Mouse (Mus musculus) midbrain, postnatal 0 days (tissue): ENCODE data around the gene Rsph3a. TPM values are rescaled to one million over a fixed set of nuclear protein-coding genes. Genes with fewer than 3 reads are reported as not detected.
A peak's percentile ranks its signal among the peaks of the same experiment; 100 is the strongest.
"Not testable (repeated sequence)": the region's sequence is repeated elsewhere in the genome, so short reads cannot be mapped to it uniquely, and the experiment has no call there.

ENCODE experiments used
- ATAC-seq: fragments of 200-750 bp; cut with Nextera tagmentation; 2 replicates; pipeline ENCODE4 v1.8.0; 2017; ENCODE audit warnings: moderate number of reproducible peaks, mild to moderate bottlenecking, moderate TSS enrichment, moderate library complexity; ENCODE audit not compliant: low FRiP score
- DNase-seq: peaks from one replicate; pipeline ENCODE4 v3.0.0-alpha.2; 2015; ENCODE audit warnings: low spot score
- H3K27ac ChIP-seq: fragments of 300-500 bp; sonication (generic); 2 replicates; pipeline ENCODE4 v1.5.1; 2014; ENCODE audit warnings: low read depth, mild to moderate bottlenecking, low read length, mixed read lengths
- H3K27me3 ChIP-seq: fragments of 300-500 bp; sonication (generic); 2 replicates; pipeline ENCODE4 v1.6.1; 2014; ENCODE audit warnings: low read length, control low read depth, mixed read lengths; ENCODE audit not compliant: insufficient read depth
- H3K36me3 ChIP-seq: fragments of 300-500 bp; sonication (generic); 2 replicates; pipeline ENCODE4 v1.6.1; 2014; ENCODE audit warnings: low read length, control low read depth, mixed read lengths; ENCODE audit not compliant: insufficient read depth
- H3K4me1 ChIP-seq: fragments of 300-500 bp; sonication (generic); 2 replicates; pipeline ENCODE4 v1.6.1; 2014; ENCODE audit warnings: mild to moderate bottlenecking, control low read depth, antibody characterized with exemption, low read length, mixed read lengths; ENCODE audit not compliant: insufficient read depth
- H3K4me2 ChIP-seq: fragments of 300-500 bp; sonication (generic); 2 replicates; pipeline ENCODE4 v1.6.1; 2014; ENCODE audit warnings: low read depth, mild to moderate bottlenecking, low read length, mixed read lengths; ENCODE audit not compliant: poor library complexity, severe bottlenecking
- H3K4me3 ChIP-seq: fragments of 300-500 bp; sonication (generic); 2 replicates; pipeline ENCODE4 v1.5.1; 2014; ENCODE audit warnings: low read depth, mild to moderate bottlenecking, low read length, moderate library complexity
- H3K9ac ChIP-seq: fragments of 300-500 bp; sonication (generic); replicated peaks from 2 replicates; pipeline ENCODE4 v1.6.1; 2014; ENCODE audit warnings: mild to moderate bottlenecking, low read length, moderate library complexity, mixed read lengths; ENCODE audit not compliant: poor library complexity, severe bottlenecking
- H3K9me3 ChIP-seq: fragments of 300-500 bp; sonication (generic); 2 replicates; pipeline ENCODE4 v1.6.1; 2016; ENCODE audit warnings: low read length, control low read depth
- CTCF ChIP-seq: IDR thresholded peaks from 2 replicates; pipeline ENCODE4 v1.5.1; 2016; ENCODE audit warnings: antibody characterized with exemption, mild to moderate bottlenecking
- WGBS: fragments of 180-500 bp; shearing (Covaris S2); extraction: QIAGEN DNeasy Blood & Tissue Kit; methylation state at CpG from one replicate; pipeline ENCODE4 v1.1.7; 2014; 5-methylcytosine and 5-hydroxymethylcytosine counted together
- polyA plus RNA-seq: library from polyadenylated mRNA; unstranded; fragments of >200 nt; fragmentation: Nextera tagmentation; extraction: Ambion mirVana; gene quantifications from 2 replicates; pipeline ENCODE4 v1.2.1, GENCODE M21; 2015
- total RNA-seq: library from RNA; depleted of rRNA; stranded (reverse); fragments of >200 nt; gene quantifications from 2 replicates; pipeline ENCODE4 v1.2.3, GENCODE M21; 2014

Gene Rsph3a
- total and polyA plus RNA-seq, 2 experiments from 2014 or later: 37.5 to 64.2 TPM

GRCm38 (mm10) chr17:7939640-7940039 is 5.8 kb upstream of the Rsph3a start:
- no peak overlapping the region for H3K4me3 ChIP-seq
- ATAC-seq (no peak), DNase-seq (peak; percentile 37)
- no peaks in the 10 kb centered on the region for H3K4me1 ChIP-seq
- peak; percentile 73 for TF ChIP-seq CTCF
- no peaks in the 10 kb centered on the region for H3K36me3 ChIP-seq
- H3K27ac ChIP-seq: no peak overlapping the region
- H3K27me3 ChIP-seq: no peaks in the 10 kb centered on the region
- 57% methylated on average over 8 of the region's 8 CpGs for WGBS
- no peak overlapping the region for H3K4me2 ChIP-seq
- H3K9ac ChIP-seq: no peak overlapping the region
- H3K9me3 ChIP-seq: no peaks in the 10 kb centered on the region

- H3K27me3 ChIP-seq, DNase-seq, H3K9me3 ChIP-seq, H3K4me1 ChIP-seq, H3K36me3 ChIP-seq: not testable (repeated sequence)
- peak overlapping the region; percentile 76; the same call in 1 of the 2 replicates for H3K27ac ChIP-seq
- WGBS: 0% methylated on average over 16 of the region's 27 CpGs
- peak overlapping the region; percentile 48 for H3K4me2 ChIP-seq
- peak overlapping the region; percentile 50 for H3K4me3 ChIP-seq
- peak; percentile 74; the same call in 1 of the 2 replicates for ATAC-seq
- H3K9ac ChIP-seq: peak overlapping the region; percentile 42; the same call in 1 of the 2 replicates
These were observed 726 bp downstream of the Rsph3a start for GRCm38 (mm10) chr17:7946053-7946627.

- not testable (repeated sequence) for H3K4me3 ChIP-seq, ATAC-seq, H3K36me3 ChIP-seq, DNase-seq, H3K9me3 ChIP-seq, H3K4me1 ChIP-seq, H3K27me3 ChIP-seq, H3K9ac ChIP-seq, H3K4me2 ChIP-seq, H3K27ac ChIP-seq
- WGBS: no CpG with 5 or more reads among the region's 4 CpGs
These were observed 5.9 kb downstream of the Rsph3a start for GRCm38 (mm10) chr17:7951333-7951732.

DNA sequence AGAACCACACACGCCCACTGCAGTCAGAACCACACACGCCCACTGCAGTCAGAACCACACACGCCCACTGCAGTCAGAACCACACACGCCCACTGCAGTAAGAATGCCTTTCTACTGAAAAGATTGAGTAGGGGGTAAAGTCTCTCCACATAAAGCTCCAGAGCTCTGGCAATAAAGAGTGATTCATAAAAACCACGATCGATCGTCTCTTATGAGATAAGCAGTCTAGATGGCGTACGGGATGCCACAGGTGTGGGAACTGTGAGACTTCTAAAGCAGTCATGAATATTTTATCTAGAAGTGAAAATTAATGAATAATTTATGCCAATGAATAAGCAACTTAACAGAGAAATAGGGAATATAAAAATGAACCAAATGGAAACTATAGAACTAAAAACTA is 11.8 kb downstream of the Rsph3a start:
- not testable (repeated sequence) for ATAC-seq, H3K4me1 ChIP-seq, H3K4me2 ChIP-seq, H3K36me3 ChIP-seq, DNase-seq, H3K9me3 ChIP-seq, H3K4me3 ChIP-seq, H3K9ac ChIP-seq, H3K27ac ChIP-seq, H3K27me3 ChIP-seq
- WGBS: 80% methylated on average over 8 of the region's 9 CpGs

DNA sequence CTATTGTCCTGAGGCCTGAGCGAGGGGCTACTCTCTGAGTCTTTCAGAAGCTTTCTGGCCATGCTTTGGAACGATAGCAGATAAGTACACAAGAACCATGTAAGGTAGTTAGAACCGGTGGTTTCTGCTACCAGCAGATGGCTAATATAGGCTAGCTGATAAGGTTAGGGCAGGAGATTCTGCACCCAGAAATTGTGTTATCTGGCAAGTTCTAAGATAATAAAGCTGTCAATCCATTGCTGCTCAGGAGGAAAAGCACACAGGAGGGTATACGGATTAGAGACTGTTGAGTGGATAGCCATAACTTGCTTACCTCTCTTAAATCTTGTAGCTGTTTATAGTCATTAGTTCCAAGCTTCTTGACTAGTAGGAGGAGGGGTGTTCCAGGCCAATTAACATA is 17.9 kb downstream of the Rsph3a start:
- not testable (repeated sequence) for H3K9ac ChIP-seq, H3K4me2 ChIP-seq, ATAC-seq, H3K27ac ChIP-seq, H3K4me3 ChIP-seq, H3K4me1 ChIP-seq, H3K9me3 ChIP-seq, H3K27me3 ChIP-seq, H3K36me3 ChIP-seq, DNase-seq
- WGBS: 99% methylated on average over 4 of the region's 4 CpGs

- 86% methylated on average over 2 of the region's 2 CpGs for WGBS
- not testable (repeated sequence) for H3K27me3 ChIP-seq
These were observed 19.0 kb downstream of the Rsph3a start for GRCm38 (mm10) chr17:7964398-7964797.

GRCm38 (mm10) chr17:7968490-7968889 is 23.1 kb downstream of the Rsph3a start:
- not testable (repeated sequence) for H3K9ac ChIP-seq, H3K4me2 ChIP-seq, H3K27ac ChIP-seq, H3K36me3 ChIP-seq, H3K27me3 ChIP-seq, H3K9me3 ChIP-seq, H3K4me3 ChIP-seq, DNase-seq, H3K4me1 ChIP-seq, ATAC-seq
- 98% methylated on average over 3 of the region's 5 CpGs for WGBS

More at GRCm38 (mm10) chr17:7964398-7964797, 19.0 kb downstream of the Rsph3a start:
- not testable (repeated sequence) for H3K27ac ChIP-seq, H3K9me3 ChIP-seq, H3K4me3 ChIP-seq, H3K36me3 ChIP-seq, ATAC-seq, H3K4me1 ChIP-seq, H3K9ac ChIP-seq, H3K4me2 ChIP-seq, DNase-seq

- H3K36me3 ChIP-seq, H3K9me3 ChIP-seq, H3K27ac ChIP-seq, H3K4me2 ChIP-seq, H3K27me3 ChIP-seq, H3K4me3 ChIP-seq, ATAC-seq, H3K9ac ChIP-seq, H3K4me1 ChIP-seq, DNase-seq: not testable (repeated sequence)
- WGBS: 44% methylated on average over 1 of the region's 6 CpGs
These were observed 24.4 kb downstream of the Rsph3a start for GRCm38 (mm10) chr17:7969782-7970181.
